Mouse (Mus musculus) CH12F3 (cell line): ENCODE measurements around the gene Dner.

Source experiments
- in situ Hi-C: fragments of 300-500 bp; cut with MboI; formaldehyde crosslinking; loops from 2 replicates; pipeline ENCODE4 v1.14.3; 2020; ENCODE audit warnings: low sequenced_read_pairs

The Dner gene

DNA sequence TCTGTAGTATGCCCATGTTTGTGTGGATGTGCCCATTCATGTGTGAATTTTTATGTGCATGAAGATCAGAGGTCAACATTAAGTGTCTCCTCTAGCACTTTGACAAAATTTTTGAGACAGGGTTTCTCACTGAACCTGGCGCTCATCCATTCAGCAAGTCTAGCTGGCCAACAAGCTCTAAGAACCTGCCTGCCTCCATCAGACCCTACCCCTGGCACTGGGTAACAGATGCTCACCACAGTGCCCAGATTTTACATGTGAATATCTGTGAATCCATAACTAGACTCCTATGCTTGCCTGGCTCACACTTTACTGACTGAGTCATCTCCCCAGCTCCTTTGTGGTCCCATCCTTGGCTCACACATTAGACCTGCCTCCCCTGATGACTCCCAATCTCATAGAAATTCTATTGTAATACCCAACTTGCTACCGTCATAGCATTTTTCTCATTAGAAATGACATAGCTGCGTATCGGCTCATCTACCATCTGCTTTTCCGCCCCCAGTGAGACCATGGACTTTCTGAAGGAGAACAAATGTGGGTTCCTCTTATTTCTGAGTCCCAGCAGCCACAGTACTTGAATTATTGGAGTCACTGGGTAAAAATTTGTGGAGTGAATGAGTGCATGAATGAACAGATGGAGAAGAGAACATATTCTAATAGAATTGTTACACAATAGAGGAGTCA is 231.9 kb downstream of the Dner start:
- in situ Hi-C loops = no loop called here

DNA sequence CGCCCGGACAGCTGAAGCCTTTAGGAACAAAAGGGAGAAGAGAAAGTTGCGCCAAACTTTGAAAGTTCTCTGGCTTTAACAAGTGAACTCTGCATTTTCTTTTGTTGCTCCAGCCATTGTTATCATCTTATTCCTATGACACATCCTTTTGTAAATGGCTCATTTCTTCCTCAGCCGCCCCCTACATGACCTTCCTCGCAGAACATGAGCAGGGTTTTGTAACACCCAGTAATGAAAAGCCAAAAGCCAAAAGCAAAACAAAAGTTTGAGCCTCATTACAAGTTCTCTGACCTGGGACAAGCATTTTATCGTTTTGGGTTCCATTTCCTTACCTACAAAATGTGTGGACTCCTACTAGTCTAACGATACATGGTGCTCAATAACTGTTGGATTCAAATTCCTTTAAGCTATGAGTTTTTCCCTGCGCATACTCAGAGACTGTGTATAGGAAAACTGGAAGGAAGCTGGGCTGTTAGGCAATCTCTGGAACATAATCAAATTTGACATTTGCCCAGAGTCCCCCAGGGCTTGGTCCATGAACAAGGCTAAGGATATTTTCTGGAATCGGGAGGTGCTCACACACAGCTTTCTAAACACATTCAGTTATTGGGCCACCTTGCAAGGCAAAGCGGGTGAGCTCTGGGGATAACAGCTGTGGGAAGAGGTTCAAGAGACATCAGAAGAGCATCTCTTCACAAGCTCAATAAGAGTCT is 246.3 kb downstream of the Dner start:
- in situ Hi-C loops = no loop called here

DNA sequence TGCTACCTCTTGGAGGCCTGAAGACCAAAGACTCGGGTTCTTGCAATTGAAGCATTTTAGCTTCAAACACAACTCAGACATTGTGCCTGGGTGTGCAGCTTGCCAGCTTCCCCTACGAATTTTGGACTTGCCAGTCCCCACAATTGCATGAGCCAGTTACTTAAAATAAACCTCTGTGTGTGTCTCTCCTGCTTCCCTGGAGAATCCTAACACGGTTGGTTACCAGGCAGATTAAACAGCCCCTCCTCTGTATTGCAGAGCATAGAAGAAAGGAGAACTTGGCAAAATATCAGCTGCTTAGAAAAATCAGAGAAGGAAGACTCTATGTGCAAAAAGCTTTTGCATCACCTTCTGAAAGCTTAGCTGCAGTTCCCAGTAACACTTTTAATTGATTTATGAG is 252.4 kb downstream of the Dner start:
- in situ Hi-C loops = no loop called here

DNA sequence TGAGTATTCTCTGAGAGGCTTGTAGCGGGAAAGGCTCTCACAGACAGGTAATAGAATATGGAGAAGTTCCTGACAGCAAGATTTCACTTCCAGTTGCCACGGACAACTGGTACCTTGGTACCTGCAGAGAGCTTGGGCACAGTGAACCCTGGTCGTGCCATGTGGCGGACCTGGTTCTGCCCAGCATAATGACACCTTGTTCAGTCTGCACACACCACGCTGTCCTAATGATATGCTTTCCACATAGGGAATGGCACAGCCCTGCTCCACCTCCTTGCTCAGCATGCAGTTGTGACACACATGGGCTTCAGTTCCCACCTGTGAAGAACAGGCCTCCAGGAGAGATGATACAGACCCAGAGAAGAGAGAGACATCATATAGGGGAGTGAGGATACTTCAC is 253.0 kb downstream of the Dner start:
- in situ Hi-C loops = no loop called here

DNA sequence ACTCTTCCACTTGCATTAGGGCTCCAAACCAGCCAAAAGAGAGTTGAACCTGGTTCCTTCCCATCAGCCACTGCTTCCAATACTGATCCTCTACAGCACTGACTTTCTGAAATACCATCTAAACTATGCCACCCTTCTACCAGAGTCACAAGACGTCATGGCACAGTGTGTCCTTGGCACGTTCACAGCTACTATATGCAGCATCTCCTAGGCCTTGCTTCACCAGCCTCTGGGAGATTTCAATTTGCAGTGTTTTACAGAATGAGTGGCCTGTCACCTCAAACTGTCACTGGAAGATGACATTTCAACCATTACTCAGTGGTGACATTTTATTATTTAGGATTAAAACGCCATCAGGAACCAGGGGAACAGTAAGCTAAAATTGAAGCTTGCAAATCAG is 254.6 kb downstream of the Dner start:
- in situ Hi-C loops = no loop called here

DNA sequence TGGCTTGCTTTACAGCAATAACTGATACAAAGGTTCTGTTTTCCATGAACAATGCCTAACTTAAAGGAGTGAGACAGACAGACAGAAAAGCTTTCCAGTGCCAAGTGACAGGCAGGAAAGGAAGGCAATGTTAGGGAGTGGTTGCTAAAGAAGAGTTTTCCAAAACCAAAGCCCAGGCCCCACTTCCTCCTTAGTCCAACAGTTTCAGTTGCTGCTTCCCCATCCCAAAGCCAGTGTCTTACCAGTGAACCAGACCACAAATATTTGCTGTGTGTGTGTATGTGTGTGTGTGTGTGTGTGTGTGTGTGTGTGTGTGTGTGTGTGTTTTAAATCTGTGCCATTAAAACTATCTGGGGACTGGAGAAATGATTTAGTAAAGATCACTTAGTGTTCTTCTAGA is 258.5 kb downstream of the Dner start:
- in situ Hi-C loops = no loop called here

DNA sequence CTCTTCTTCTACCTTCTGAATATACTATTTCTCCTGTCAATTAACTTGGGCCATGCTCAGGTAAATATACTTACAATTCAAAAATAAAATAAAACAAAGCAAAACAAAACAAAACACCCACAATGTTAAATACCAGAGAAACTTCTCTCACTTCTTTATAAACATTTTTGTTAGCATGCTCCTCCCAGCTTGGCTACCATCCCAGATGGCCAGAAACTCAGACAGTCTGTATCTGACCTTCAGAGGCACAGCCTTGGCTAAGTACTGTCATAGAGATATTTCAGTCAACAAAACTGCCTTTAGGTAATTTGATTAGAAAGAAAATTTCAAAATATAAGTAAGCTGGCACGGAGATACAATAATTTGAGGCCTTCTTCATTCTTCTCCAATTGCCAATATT is 259.7 kb downstream of the Dner start:
- in situ Hi-C loops = no loop called here

DNA sequence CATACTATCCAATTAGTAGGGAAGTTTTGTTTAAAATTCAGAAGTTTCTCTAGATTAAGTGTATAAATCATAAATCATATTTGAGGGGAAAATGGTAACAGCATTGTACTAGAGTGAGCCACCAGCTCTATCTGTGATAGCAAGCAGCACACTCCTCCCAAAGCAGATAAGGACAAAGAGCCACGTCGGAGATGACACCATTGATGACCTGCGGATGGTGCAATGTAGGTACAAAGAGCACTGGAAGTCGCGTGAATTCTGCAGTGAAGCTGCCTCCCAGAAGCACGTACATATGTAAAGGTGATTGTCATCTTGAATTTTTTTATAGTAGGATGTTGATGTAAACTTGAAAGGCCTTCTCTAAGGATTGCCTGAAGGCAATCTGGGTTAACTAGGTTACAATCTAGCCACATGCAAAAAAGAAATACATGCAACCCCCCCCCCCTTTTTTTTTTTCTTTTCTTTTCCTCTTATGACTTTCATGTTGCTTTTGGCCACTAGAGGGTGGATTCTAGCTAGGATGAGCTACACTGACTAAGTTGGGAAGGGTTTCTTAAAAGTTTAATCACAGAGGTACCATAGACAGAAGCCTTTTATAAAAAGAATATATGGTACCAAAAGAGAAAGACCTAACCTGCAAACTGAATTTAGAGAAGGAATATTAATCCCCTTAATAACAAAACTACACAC is 262.6 kb downstream of the Dner start:
- in situ Hi-C loops = no loop called here

DNA sequence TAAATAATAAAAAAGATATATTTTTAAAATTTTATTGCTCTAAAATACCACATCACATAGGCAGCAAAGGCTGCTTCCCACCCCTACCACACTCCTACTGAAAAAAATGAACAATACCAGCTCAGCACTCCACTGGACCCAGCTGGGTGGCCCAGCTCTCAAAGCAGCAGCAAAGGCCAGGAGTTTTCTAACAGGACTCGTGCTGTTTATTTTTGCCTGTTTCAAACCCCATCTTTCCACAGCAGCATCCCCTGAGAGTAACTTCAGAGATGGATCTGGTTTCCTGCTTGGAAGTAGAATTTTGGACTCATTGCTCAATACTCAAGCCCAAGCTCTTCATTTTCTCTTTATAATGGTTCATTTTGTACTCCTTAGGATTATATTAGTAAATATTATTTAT is 263.7 kb downstream of the Dner start:
- in situ Hi-C loops = no loop called here

DNA sequence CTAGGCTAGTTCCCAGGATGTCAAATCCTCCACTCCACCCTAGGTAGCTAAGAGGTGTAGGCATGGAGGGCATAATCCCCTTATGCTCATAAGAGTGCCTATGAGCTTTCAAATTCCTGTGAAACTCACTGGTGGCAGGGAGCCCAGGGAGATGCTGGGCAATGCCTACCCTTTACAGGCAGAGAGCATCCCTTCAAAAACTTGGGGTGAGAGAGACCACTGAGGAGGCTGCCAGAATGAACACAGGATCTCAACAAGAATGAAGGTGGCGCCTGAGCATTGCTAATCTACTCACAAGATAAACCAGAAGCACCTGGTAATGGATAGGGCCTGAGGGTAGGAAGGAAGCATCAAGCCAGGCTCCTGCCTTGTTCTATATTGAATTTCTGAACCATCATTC is 267.7 kb downstream of the Dner start:
- in situ Hi-C loops = no loop called here

DNA sequence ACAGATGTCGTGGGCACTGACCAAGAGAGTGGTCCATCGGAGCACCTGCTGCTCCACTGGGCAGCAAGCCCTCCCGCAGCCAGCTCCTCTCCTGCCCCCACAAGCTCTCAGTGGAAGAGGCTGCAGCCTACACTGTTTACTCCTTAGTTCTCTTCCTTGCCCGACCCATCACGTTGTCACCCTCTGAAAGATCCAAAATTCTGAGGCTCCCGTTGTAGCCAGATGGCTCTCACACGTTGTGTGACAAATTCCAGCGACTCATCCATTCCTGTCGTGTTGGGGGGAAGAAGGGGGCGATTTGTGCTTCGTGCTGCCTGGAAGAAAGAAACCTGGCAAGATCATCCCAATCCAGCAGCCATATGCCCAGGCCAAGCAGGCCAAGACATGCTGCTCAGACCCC is 268.3 kb downstream of the Dner start:
- in situ Hi-C loops = no loop called here

DNA sequence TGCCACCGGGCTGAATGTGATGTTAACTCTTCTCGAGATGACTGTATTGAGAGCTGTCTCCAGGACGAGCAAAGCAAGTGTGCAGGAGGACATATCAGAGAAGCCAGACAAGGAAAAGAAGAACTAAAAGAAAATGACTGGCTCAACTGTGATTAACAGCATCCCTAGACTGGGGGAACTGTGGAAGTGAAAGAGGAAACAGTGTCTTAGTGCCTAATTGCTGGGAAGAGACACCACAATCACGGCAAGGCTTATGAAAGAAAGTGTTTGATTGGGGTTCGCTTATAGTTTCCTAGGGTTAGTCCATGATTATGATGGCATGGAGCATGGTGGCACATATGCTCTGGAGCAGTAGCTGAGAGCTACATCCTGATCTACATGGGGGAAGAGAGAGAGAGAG is 269.3 kb downstream of the Dner start:
- in situ Hi-C loops = no loop called here

DNA sequence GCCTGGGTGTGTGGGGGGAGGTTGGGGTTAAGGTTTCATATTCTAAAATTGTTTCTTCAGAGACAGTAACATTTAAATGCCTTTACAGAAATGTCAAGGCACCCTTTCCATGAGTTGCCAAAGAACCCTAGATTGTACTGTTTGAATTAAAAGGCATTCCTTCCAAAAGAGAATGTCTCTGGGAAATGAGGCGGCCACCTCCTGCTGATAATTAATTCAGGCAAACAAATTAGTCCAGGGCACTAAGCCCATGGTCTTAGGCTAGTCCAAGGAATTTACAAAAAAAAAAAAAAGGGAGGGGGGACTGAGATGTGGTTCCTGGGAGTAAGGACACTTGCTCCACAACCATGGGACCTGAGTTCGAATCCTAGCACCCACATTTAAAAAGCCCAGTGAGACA is 273.1 kb downstream of the Dner start:
- in situ Hi-C loops = no loop called here

DNA sequence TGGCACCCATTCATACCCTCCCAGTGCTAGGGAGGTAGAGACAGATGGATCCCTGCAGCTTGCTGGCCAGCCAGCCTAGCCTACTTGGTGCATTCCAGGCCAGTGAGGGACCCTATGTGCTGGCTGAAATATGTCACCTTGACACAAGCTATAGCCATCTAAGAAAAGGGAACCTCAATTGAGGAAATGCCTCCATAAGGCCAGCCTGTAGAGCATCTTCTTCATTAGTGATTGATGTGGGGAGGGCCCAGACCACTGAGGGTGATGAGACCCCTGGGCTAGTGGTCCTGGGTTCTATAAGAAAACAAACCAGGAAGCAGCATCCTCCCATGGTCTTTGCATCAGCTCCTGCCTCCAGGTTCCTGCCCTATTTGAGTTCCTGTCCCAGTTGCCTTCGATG is 274.2 kb downstream of the Dner start:
- in situ Hi-C loops = no loop called here

DNA sequence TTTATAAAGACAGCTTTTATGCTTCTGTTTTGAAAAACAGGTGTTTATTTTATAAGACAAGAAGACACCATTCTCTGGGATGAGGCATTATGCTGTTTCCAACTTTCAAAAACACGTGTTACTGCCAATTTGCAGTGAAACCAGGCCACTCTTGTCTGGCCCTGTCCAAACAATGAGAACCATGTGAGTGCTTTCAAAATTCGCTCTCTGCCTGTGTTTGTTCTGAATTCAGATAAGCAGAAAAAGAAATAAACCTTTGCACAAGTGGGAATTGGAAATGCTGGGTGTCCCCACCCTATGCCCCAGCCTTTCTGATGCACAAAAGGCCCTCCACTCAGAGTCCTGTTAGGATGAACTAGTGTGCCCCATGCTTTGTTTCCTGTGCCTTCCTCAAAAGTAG is 276.6 kb downstream of the Dner start:
- in situ Hi-C loops = no loop called here

DNA sequence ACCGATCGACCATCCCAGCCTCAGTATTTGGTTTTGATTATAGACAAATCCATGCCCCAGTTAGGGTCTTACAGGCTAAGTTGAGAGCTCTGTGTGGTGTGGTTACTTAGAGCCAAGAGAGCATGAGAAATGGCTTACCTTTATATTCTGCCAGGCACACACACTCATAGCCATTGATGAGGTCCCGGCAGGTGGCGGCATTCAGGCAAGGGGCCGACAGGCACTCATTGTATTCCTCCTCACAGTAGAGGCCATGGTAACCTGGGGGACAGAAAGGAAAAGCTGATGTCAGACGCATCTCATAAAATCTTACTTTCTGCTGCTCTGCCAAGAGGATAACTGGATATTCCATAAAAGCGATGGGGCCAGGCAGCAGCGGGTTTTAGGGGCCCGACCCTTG is 277.5 kb downstream of the Dner start:
- in situ Hi-C loops = no loop called here

DNA sequence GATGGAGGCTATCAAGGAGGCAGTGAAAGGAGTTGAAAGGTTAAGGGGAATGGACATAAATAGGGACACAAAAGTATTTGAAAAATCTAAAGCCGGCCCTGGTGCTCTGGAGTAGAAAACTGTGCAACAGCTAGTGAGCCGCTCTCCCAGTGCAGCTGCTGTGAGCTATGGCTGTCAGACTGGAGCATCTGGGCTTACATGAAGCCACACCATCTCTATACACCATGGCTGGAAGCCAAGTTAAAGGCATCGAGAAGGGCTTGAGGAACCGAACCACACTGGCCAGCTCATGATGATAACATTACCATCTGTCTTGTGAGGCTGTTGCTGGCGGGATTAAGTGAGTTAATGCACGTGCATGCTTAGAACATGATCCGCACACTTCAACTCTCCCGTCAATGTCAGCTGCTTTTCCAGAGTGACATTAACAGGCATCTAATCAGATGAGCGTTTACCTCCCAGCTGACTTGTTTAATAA is 278.2 kb downstream of the Dner start:
- in situ Hi-C loops = no loop called here

DNA sequence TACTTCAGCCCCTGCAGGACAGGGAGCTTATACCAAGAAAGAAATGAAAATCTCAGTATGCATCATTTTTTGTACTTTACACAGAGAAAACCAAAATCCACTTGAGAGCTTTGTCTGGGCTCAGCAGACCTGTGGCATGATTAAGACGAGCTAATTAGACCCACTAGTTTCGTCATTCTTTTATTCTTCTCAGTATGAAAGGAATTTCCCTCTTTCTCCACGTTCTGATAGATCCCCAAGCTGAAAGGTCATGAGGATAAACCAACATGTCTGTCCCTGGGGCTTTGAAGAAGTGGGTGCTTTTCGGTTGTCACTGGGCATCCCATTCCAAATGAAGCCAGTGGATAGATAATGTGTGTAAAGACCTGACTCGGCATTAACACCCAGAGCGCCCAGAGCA is 278.7 kb downstream of the Dner start:
- in situ Hi-C loops = no loop called here

DNA sequence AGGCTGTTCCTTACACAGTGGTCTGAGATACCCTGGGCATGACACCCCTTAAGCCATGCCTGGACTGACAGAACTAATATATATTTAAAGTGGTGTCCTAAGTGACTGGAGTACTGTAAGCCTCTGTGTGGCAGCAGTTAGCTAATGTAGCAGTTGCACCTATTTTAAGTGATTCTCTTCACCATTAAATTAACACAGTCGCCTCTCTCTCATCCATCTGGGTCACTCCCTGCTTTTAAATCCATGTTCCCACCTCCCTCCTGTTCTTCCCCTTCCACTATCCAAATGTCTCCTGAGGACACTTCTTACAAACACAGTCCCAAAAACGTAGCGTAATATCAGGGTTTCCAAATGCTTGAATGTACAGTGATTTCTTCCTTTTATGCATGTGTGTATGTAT is 281.6 kb downstream of the Dner start:
- in situ Hi-C loops = no loop called here

DNA sequence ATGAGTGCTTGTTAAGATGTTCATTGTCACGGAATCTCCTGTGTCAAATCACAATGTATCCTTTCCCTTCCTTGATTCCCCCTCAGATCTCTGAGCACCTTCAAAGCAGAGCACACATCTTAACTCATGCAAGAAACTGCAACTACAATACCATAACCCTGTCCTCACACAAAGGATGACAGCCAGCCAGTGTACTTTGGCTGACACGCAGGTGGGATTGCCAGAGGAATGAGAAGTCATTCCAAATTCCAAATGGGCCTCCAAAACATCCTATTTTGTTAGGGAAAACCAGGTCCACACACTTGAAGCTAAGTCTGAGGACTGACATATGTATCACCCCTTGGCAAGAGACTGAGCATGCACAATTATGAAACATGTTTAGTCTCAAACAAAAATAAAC is 286.5 kb downstream of the Dner start:
- in situ Hi-C loops = no loop called here

DNA sequence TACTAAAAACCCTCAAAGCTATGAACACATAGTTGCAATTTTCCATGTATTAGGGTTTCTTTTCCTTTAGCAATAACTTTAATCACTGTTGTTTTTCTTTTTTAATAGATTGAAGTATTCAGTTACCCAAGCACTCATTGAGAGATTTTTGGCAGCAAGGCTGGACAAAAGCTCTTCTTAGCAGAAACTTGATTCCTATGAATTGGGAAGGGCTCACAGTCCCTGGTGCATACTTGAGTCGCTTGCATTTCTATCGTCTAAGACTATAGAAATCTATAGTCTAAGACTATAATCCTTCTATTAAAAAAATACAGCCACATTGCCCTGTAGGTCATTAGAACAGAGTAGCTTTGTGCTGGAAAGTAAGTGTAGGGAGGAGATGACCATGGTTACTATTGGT is 287.1 kb downstream of the Dner start:
- in situ Hi-C loops = no loop called here

DNA sequence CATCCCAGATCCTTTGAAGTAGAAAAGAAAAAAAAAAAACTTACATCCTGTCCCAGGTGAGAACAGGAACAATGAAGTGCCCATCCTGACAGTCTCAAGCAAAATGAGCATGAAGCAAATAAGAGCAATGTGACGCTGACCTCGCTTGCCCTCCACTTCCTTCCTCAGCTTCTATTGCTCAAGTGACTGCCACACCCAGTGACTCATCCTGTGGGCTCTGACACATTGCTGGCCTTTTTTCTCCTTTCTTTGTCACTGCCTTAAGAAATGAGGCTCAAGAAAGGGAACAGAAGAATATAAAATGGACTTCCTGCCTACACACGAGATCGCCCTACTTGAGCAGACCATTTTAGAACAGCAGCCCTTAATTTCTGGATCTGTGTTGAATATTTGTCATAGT is 289.1 kb downstream of the Dner start:
- in situ Hi-C loops = no loop called here
